Mouse (Mus musculus): Measurements from ENCODE around the gene Riox2.

- TF ChIP-seq CTCF (IDR thresholded peaks at IDR 0.05; ENCODE audit: extremely low read depth, insufficient read depth, insufficient read length, insufficient replicate concordance) (no peak), POLR2A (IDR thresholded peaks at IDR 0.05; ENCODE audit: low read depth, low read length) (peak; percentile 69)
Observed at GRCm38 (mm10) chr16:59471637-59472278, at the start of gene Riox2.
